Mouse (Mus musculus) brown adipose tissue, adult 24 weeks (tissue): ENCODE measurements around the gene Rims1. TPM values are rescaled to one million over a fixed set of nuclear protein-coding genes. Genes with fewer than 3 reads are reported as not detected.

Source experiments
- H3K27ac ChIP-seq: fragments of 200-500 bp; replicated peaks from 2 replicates; pipeline ENCODE4 v1.5.1; 2012; ENCODE audit warnings: low read depth, mild to moderate bottlenecking, low read length
- H3K4me1 ChIP-seq: fragments of 200-500 bp; 2 replicates; pipeline ENCODE4 v1.6.1; 2012; ENCODE audit warnings: low read length, mixed read lengths; ENCODE audit not compliant: control insufficient read depth, insufficient read depth, insufficient read length
- H3K4me3 ChIP-seq: fragments of 200-500 bp; 2 replicates; pipeline ENCODE4 v1.5.1; 2012; ENCODE audit warnings: low read depth, mild to moderate bottlenecking, low read length, moderate library complexity; ENCODE audit not compliant: insufficient read depth
- polyA plus RNA-seq: library from polyadenylated mRNA; stranded (reverse); fragments of >200 nt; gene quantifications from 2 replicates; pipeline ENCODE4 v1.2.4, GENCODE M21; 2012; ENCODE audit not compliant: missing spikeins, insufficient read depth, insufficient read length

Gene Rims1
- polyA plus RNA-seq, 1 experiment, result not detected

- Histone ChIP-seq H3K27ac (no peak overlapping the region), H3K4me1 (no peaks in the 10 kb centered on the region), H3K4me3 (no peak overlapping the region)
Measured at GRCm38 (mm10) chr1:22640568-22640967, 165.2 kb downstream of the Rims1 start.

- H3K4me1 ChIP-seq, result no peaks in the 10 kb centered on the region
- H3K4me3 ChIP-seq, result no peak overlapping the region
Measured at GRCm38 (mm10) chr1:22639702-22640101, 166.1 kb downstream of the Rims1 start.

GRCm38 (mm10) chr1:22633871-22634270 is 171.9 kb downstream of the Rims1 start:
- H3K27ac ChIP-seq, result no peak overlapping the region

More at GRCm38 (mm10) chr1:22639702-22640101, 166.1 kb downstream of the Rims1 start:
- no peak overlapping the region for H3K27ac ChIP-seq

GRCm38 (mm10) chr1:22632551-22632950 is 173.2 kb downstream of the Rims1 start:
- Histone ChIP-seq H3K27ac (no peak overlapping the region), H3K4me3 (no peak overlapping the region)

More at GRCm38 (mm10) chr1:22633871-22634270, 171.9 kb downstream of the Rims1 start:
- no peak overlapping the region for H3K4me3 ChIP-seq
- no peaks in the 10 kb centered on the region for H3K4me1 ChIP-seq

GRCm38 (mm10) chr1:22631991-22632390 is 173.8 kb downstream of the Rims1 start:
- Histone ChIP-seq H3K4me3 (no peak overlapping the region), H3K4me1 (no peaks in the 10 kb centered on the region), H3K27ac (no peak overlapping the region)

More at GRCm38 (mm10) chr1:22632551-22632950, 173.2 kb downstream of the Rims1 start:
- no peaks in the 10 kb centered on the region for H3K4me1 ChIP-seq

- Histone ChIP-seq H3K4me1 (no peaks in the 10 kb centered on the region), H3K4me3 (no peak overlapping the region)
Measured at GRCm38 (mm10) chr1:22629011-22629410, 176.8 kb downstream of the Rims1 start.

GRCm38 (mm10) chr1:22627013-22627412 is 178.8 kb downstream of the Rims1 start:
- Histone ChIP-seq H3K27ac (no peak overlapping the region), H3K4me3 (no peak overlapping the region), H3K4me1 (no peaks in the 10 kb centered on the region)

More at GRCm38 (mm10) chr1:22629011-22629410, 176.8 kb downstream of the Rims1 start:
- no peak overlapping the region for H3K27ac ChIP-seq

GRCm38 (mm10) chr1:22626295-22626694 is 179.5 kb downstream of the Rims1 start:
- no peak overlapping the region for H3K4me3 ChIP-seq
- H3K4me1 ChIP-seq, result no peaks in the 10 kb centered on the region
- H3K27ac ChIP-seq, result no peak overlapping the region

GRCm38 (mm10) chr1:22620827-22621226 is 185.0 kb downstream of the Rims1 start:
- Histone ChIP-seq H3K27ac (no peak overlapping the region), H3K4me1 (no peaks in the 10 kb centered on the region), H3K4me3 (no peak overlapping the region)

- Histone ChIP-seq H3K4me1 (no peaks in the 10 kb centered on the region), H3K4me3 (no peak overlapping the region), H3K27ac (no peak overlapping the region)
Measured at GRCm38 (mm10) chr1:22615601-22616000, 190.2 kb downstream of the Rims1 start.

GRCm38 (mm10) chr1:22613609-22614008 is 192.2 kb downstream of the Rims1 start:
- H3K27ac ChIP-seq, result no peak overlapping the region
- H3K4me3 ChIP-seq, result no peak overlapping the region
- H3K4me1 ChIP-seq, result no peaks in the 10 kb centered on the region

GRCm38 (mm10) chr1:22604329-22605044 is 201.3 kb downstream of the Rims1 start:
- no peak overlapping the region for H3K4me3 ChIP-seq
- no peaks in the 10 kb centered on the region for H3K4me1 ChIP-seq
- H3K27ac ChIP-seq, result no peak overlapping the region

GRCm38 (mm10) chr1:22596197-22596596 is 209.6 kb downstream of the Rims1 start:
- Histone ChIP-seq H3K4me1 (no peaks in the 10 kb centered on the region), H3K4me3 (no peak overlapping the region), H3K27ac (no peak overlapping the region)

GRCm38 (mm10) chr1:22594841-22595240 is 211.0 kb downstream of the Rims1 start:
- H3K4me1 ChIP-seq, result no peaks in the 10 kb centered on the region
- H3K4me3 ChIP-seq, result no peak overlapping the region
- no peak overlapping the region for H3K27ac ChIP-seq

- Histone ChIP-seq H3K27ac (no peak overlapping the region), H3K4me1 (no peaks in the 10 kb centered on the region)
Measured at GRCm38 (mm10) chr1:22587859-22588383, 217.9 kb downstream of the Rims1 start.

GRCm38 (mm10) chr1:22585560-22585959 is 220.2 kb downstream of the Rims1 start:
- Histone ChIP-seq H3K4me1 (no peaks in the 10 kb centered on the region), H3K27ac (no peak overlapping the region), H3K4me3 (no peak overlapping the region)

More at GRCm38 (mm10) chr1:22587859-22588383, 217.9 kb downstream of the Rims1 start:
- H3K4me3 ChIP-seq, result no peak overlapping the region
